Mouse (Mus musculus): ENCODE data around the gene B4galt4.

DNA sequence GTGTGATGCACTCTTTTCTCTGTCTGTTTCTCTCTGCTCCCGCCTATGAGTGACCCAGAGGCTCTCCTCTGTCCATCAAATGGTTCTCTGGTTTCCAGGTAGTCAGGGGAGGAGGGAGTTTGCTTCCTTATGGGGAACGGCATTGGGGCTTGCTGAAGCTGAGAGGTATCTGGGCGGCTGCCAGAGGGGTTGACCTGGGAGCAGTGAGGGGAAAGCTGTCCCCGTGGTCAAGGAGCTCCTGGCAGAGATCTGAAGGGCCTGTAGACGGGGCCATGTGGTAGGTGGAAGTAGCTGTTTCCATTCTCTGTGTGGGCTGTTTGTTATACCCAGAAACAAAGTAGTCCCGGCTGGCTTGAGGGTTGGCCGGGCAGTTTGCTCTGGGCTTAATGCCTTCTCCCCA, 35.3 kb upstream of the B4galt4 start:
- TF ChIP-seq POLR2A (IDR thresholded peaks at IDR 0.05; ENCODE audit: borderline replicate concordance, extremely low read depth, low read depth, low read length) (no peak), CTCF (IDR thresholded peaks at IDR 0.05; ENCODE audit: insufficient read depth, low read length) (no peak)
